Mouse (Mus musculus): ENCODE measurements around the gene Olfml2a. TPM values are rescaled to one million over a fixed set of nuclear protein-coding genes. Genes with fewer than 3 reads are reported as not detected.

Gene Olfml2a
- polyA plus RNA-seq, 1 experiment: 0.11 TPM

GRCm38 (mm10) chr2:38923471-38923870 lies 8.3 kb upstream of the Olfml2a start:
- no peak overlapping the region for H3ac ChIP-seq (ENCODE audit: control insufficient read depth, insufficient read length)
- H3K36me3 ChIP-seq (ENCODE audit: control insufficient read depth, insufficient read depth): no peaks in the 10 kb centered on the region
- no peak overlapping the region for H3K4me3 ChIP-seq
- H3K4me2 ChIP-seq (ENCODE audit: low read depth): no peak overlapping the region
- no peaks in the 10 kb centered on the region for H3K27me3 ChIP-seq (ENCODE audit: control insufficient read depth, insufficient read depth, insufficient read length)
- H3K79me2 ChIP-seq (ENCODE audit: control insufficient read depth, insufficient read depth): peaks cover 59% of the 10 kb centered on the region
- no peak for TF ChIP-seq TCF3 (IDR thresholded peaks at IDR 0.05; ENCODE audit: insufficient read length, low read depth)
- TF ChIP-seq CEBPB (IDR thresholded peaks at IDR 0.05; ENCODE audit: insufficient read depth, poor library complexity, severe bottlenecking): no peak
- no peak for TF ChIP-seq POLR2AphosphoS2 (IDR thresholded peaks at IDR 0.05; ENCODE audit: insufficient read length, low read depth)
- TF ChIP-seq POLR2A (IDR thresholded peaks at IDR 0.05; ENCODE audit: insufficient read length, low read depth): no peak
- no peak for TF ChIP-seq TCF12 (IDR thresholded peaks at IDR 0.05; ENCODE audit: insufficient read depth, poor library complexity, severe bottlenecking)
- no peak for TF ChIP-seq E2F4 (IDR thresholded peaks at IDR 0.05; ENCODE audit: insufficient read depth)
- TF ChIP-seq MAX (IDR thresholded peaks at IDR 0.05; ENCODE audit: low read depth): no peak

GRCm38 (mm10) chr2:38923911-38924310 lies 7.9 kb upstream of the Olfml2a start:
- Histone ChIP-seq H3K27me3 (ENCODE audit: control insufficient read depth, insufficient read depth, insufficient read length) (no peaks in the 10 kb centered on the region), H3K4me3 (no peak overlapping the region), H3K36me3 (ENCODE audit: control insufficient read depth, insufficient read depth) (no peaks in the 10 kb centered on the region), H3K79me2 (ENCODE audit: control insufficient read depth, insufficient read depth) (peaks cover 56% of the 10 kb centered on the region), H3K4me2 (ENCODE audit: low read depth) (no peak overlapping the region), H3ac (ENCODE audit: control insufficient read depth, insufficient read length) (no peak overlapping the region)
- TF ChIP-seq SRF (IDR thresholded peaks at IDR 0.05; ENCODE audit: control insufficient read depth, insufficient read length, low read depth) (no peak), E2F4 (IDR thresholded peaks at IDR 0.05; ENCODE audit: insufficient read depth) (no peak), MYOD1 (IDR thresholded peaks at IDR 0.05; ENCODE audit: control insufficient read depth in 1 of 3, insufficient read length in 2 of 3, low read depth in 2 of 3) (no peak), POLR2A (IDR thresholded peaks at IDR 0.05; ENCODE audit: insufficient read length, low read depth) (no peak), USF1 (IDR thresholded peaks at IDR 0.05; ENCODE audit: low read depth) (no peak), TCF12 (IDR thresholded peaks at IDR 0.05; ENCODE audit: insufficient read depth, poor library complexity, severe bottlenecking) (no peak), REST (IDR thresholded peaks at IDR 0.05; ENCODE audit: insufficient read depth, insufficient read length) (no peak), TCF3 (IDR thresholded peaks at IDR 0.05; ENCODE audit: insufficient read length, low read depth) (no peak), MAX (IDR thresholded peaks at IDR 0.05; ENCODE audit: low read depth) (no peak), CEBPB (IDR thresholded peaks at IDR 0.05; ENCODE audit: insufficient read depth, poor library complexity, severe bottlenecking) (no peak), MYOG (IDR thresholded peaks at IDR 0.05; ENCODE audit: control insufficient read depth in 1 of 3, insufficient read depth in 1 of 3, insufficient read length in 2 of 3, low read depth in 2 of 3) (no peak), POLR2AphosphoS2 (IDR thresholded peaks at IDR 0.05; ENCODE audit: insufficient read length, low read depth) (no peak)

- peak overlapping the region; percentile 84 for H3K4me3 ChIP-seq
- peak overlapping the region; percentile 94 for H3K4me2 ChIP-seq (ENCODE audit: low read depth)
- TF ChIP-seq TCF12 (IDR thresholded peaks at IDR 0.05; ENCODE audit: insufficient read depth, poor library complexity, severe bottlenecking): no peak
- no peak for TF ChIP-seq E2F4 (IDR thresholded peaks at IDR 0.05; ENCODE audit: insufficient read depth)
- TF ChIP-seq POLR2AphosphoS2 (IDR thresholded peaks at IDR 0.05; ENCODE audit: insufficient read length, low read depth): no peak
- TF ChIP-seq MYOD1 (IDR thresholded peaks at IDR 0.05; ENCODE audit: control insufficient read depth in 1 of 3, insufficient read length in 2 of 3, low read depth in 2 of 3): no peak
- TF ChIP-seq MAX (IDR thresholded peaks at IDR 0.05; ENCODE audit: low read depth): no peak
- no peak for TF ChIP-seq TCF3 (IDR thresholded peaks at IDR 0.05; ENCODE audit: insufficient read length, low read depth)
- no peak for TF ChIP-seq POLR2A (IDR thresholded peaks at IDR 0.05; ENCODE audit: insufficient read length, low read depth)
- TF ChIP-seq SRF (IDR thresholded peaks at IDR 0.05; ENCODE audit: control insufficient read depth, insufficient read length, low read depth): no peak
- TF ChIP-seq REST (IDR thresholded peaks at IDR 0.05; ENCODE audit: insufficient read depth, insufficient read length): no peak
- TF ChIP-seq MYOG (IDR thresholded peaks at IDR 0.05; ENCODE audit: control insufficient read depth in 1 of 3, insufficient read depth in 1 of 3, insufficient read length in 2 of 3, low read depth in 2 of 3): no peak
- no peak for TF ChIP-seq CEBPB (IDR thresholded peaks at IDR 0.05; ENCODE audit: insufficient read depth, poor library complexity, severe bottlenecking)
- no peak overlapping the region for H3ac ChIP-seq (ENCODE audit: control insufficient read depth, insufficient read length)
- H3K79me2 ChIP-seq (ENCODE audit: control insufficient read depth, insufficient read depth): peaks cover 50% of the 10 kb centered on the region
- H3K36me3 ChIP-seq (ENCODE audit: control insufficient read depth, insufficient read depth): no peaks in the 10 kb centered on the region
- H3K27me3 ChIP-seq (ENCODE audit: control insufficient read depth, insufficient read depth, insufficient read length): no peaks in the 10 kb centered on the region
These were observed 7.2 kb upstream of the Olfml2a start for GRCm38 (mm10) chr2:38924571-38924970.

GRCm38 (mm10) chr2:38925171-38926080 lies 6.4 kb upstream of the Olfml2a start:
- TF ChIP-seq CEBPB (IDR thresholded peaks at IDR 0.05; ENCODE audit: insufficient read depth, poor library complexity, severe bottlenecking) (no peak), POLR2A (IDR thresholded peaks at IDR 0.05; ENCODE audit: insufficient read length, low read depth) (no peak), MYOD1 (IDR thresholded peaks at IDR 0.05; ENCODE audit: control insufficient read depth in 1 of 3, insufficient read length in 2 of 3, low read depth in 2 of 3) (no peak), REST (IDR thresholded peaks at IDR 0.05; ENCODE audit: insufficient read depth, insufficient read length) (no peak), TCF12 (IDR thresholded peaks at IDR 0.05; ENCODE audit: insufficient read depth, poor library complexity, severe bottlenecking) (no peak), MYOG (IDR thresholded peaks at IDR 0.05; ENCODE audit: control insufficient read depth in 1 of 3, insufficient read depth in 1 of 3, insufficient read length in 2 of 3, low read depth in 2 of 3) (no peak), SRF (IDR thresholded peaks at IDR 0.05; ENCODE audit: control insufficient read depth, insufficient read length, low read depth) (no peak), POLR2AphosphoS2 (IDR thresholded peaks at IDR 0.05; ENCODE audit: insufficient read length, low read depth) (no peak), USF1 (IDR thresholded peaks at IDR 0.05; ENCODE audit: low read depth) (no peak), E2F4 (IDR thresholded peaks at IDR 0.05; ENCODE audit: insufficient read depth) (no peak), TCF3 (IDR thresholded peaks at IDR 0.05; ENCODE audit: insufficient read length, low read depth) (no peak), MAX (IDR thresholded peaks at IDR 0.05; ENCODE audit: low read depth) (no peak)
- Histone ChIP-seq H3ac (ENCODE audit: control insufficient read depth, insufficient read length) (peak overlapping the region; percentile 28), H3K4me3 (peak overlapping the region; percentile 84), H3K27me3 (ENCODE audit: control insufficient read depth, insufficient read depth, insufficient read length) (no peaks in the 10 kb centered on the region), H3K36me3 (ENCODE audit: control insufficient read depth, insufficient read depth) (no peaks in the 10 kb centered on the region), H3K4me2 (ENCODE audit: low read depth) (peak overlapping the region; percentile 94), H3K79me2 (ENCODE audit: control insufficient read depth, insufficient read depth) (peaks cover 42% of the 10 kb centered on the region)
